ENCODE assay signal across 8 mouse cellular contexts in genomic region chr15:77245418-77246365, GRCm38 (mm10).
A peak's percentile ranks its signal among the peaks of the same experiment; 100 is the strongest.
DNase-seq lines count a peak whose midpoint lies in the region; ATAC-seq and TF ChIP-seq lines count a peak whose summit lies in the region.

No protein-coding gene starts in this region.

- peak; percentile 92 for ATAC-seq in neural tube, embryonic 12.5 days (ENCODE audit: low FRiP score, low read depth)

- no peaks in the 10 kb centered on the region; the same call in 1 of the 2 replicates for H3K4me1 ChIP-seq in kidney, adult 2 months (ENCODE audit: control insufficient read depth, insufficient read depth, low read length)
- peaks cover 13% of the 10 kb centered on the region for H3K4me1 ChIP-seq in neural tube, embryonic 12.5 days

- no peak for TF ChIP-seq POLR2A in kidney, adult 2 months (IDR thresholded peaks at IDR 0.05; ENCODE audit: low read depth, low read length)

- no peak overlapping the region for H3K9ac ChIP-seq in neural tube, embryonic 12.5 days

- no peaks in the 10 kb centered on the region for H3K9me3 ChIP-seq in neural tube, embryonic 12.5 days

- no peaks in the 10 kb centered on the region for H3K27me3 ChIP-seq in kidney, adult 2 months (replicated peaks; ENCODE audit: control insufficient read depth, insufficient read depth, low read length)
- no peaks in the 10 kb centered on the region for H3K27me3 ChIP-seq in neural tube, embryonic 12.5 days (replicated peaks)

- no peak overlapping the region for H3K4me3 ChIP-seq in kidney, adult 2 months (ENCODE audit: insufficient read depth, low read depth, low read length)
- H3K4me3 ChIP-seq in neural tube, embryonic 12.5 days: no peak overlapping the region

- peak; percentile 51 for DNase-seq in adrenal gland, adult 8-10 months
- peak; percentile 82 to 86 for DNase-seq in cerebellum, postnatal 25 days
- peak; percentile 41 for DNase-seq in gastrocnemius, postnatal 25 days
- DNase-seq in kidney, adult 2 months: peak; percentile 86
- DNase-seq in left cerebral cortex, postnatal 36 days (ENCODE audit: low spot score in 2 of 2): peak; percentile 81 to 84
- no peak for DNase-seq in spleen, postnatal 36 days (ENCODE audit: low spot score in 2 of 2)
- no peak for DNase-seq in ovary, postnatal 36 days (ENCODE audit: low spot score)

- no peaks in the 10 kb centered on the region for H3K36me3 ChIP-seq in kidney, adult 2 months (ENCODE audit: control insufficient read depth, insufficient read depth, low read length)
- H3K36me3 ChIP-seq in neural tube, embryonic 12.5 days: no peaks in the 10 kb centered on the region

- intact Hi-C loops in left cerebral cortex, postnatal 36 days (cut with DNase I): loop anchor here (5.0 kb wide), 1 partner anchor 122 kb away; no protein-coding TSS in a partner anchor

- TF ChIP-seq CTCF in kidney, adult 2 months (conservative IDR thresholded peaks at IDR 0.05; ENCODE audit: insufficient read depth, insufficient read length, low read depth, low read length): no peak

- H3K27ac ChIP-seq in kidney, adult 2 months (ENCODE audit: insufficient read depth, low read depth, low read length): peak overlapping the region; percentile 90
- H3K27ac ChIP-seq in neural tube, embryonic 12.5 days: 0 out of 2 replicates have a peak overlapping the region, but pooled peaks have one; percentile 2

- WGBS in kidney, adult 2 months: 26% methylated on average over 11 of the region's 11 CpGs
- 17% methylated on average over 11 of the region's 11 CpGs for WGBS in neural tube, embryonic 12.5 days

- peak overlapping the region; percentile 50 for H3K4me2 ChIP-seq in neural tube, embryonic 12.5 days (replicated peaks)

Comparison
In these comparisons a context has a peak if more than half of its experiments do, and no peak if none do; other contexts are left out.
1. DNase-seq: peak in adrenal gland, adult 8-10 months (single experiment), cerebellum, postnatal 25 days (2 of 2), gastrocnemius, postnatal 25 days (single experiment), kidney, adult 2 months (single experiment) and left cerebral cortex, postnatal 36 days (2 of 2); none in spleen, postnatal 36 days (0 of 2) and ovary, postnatal 36 days (single experiment).